Mouse (Mus musculus) c-Kit-positive CD71-negative TER-119-negative erythroid progenitor cells, embryonic 14.5 days (primary cell): ENCODE data around the gene Arhgef26.

Source experiments
- DNase-seq: peaks from one replicate; pipeline ENCODE4 v3.0.0-alpha.2; 2013; ENCODE audit warnings: low read depth

The Arhgef26 gene

GRCm38 (mm10) chr3:62338044-62338443 lies at the start of gene Arhgef26:
TSS of gene Arhgef26 (plus strand) at chr3:62338344.
- no peak for DNase-seq

GRCm38 (mm10) chr3:62310493-62310892 lies 27.7 kb upstream of the Arhgef26 start:
- DNase-seq: no peak

GRCm38 (mm10) chr3:62311224-62311623 lies 26.9 kb upstream of the Arhgef26 start:
- DNase-seq: no peak

- DNase-seq: no peak
Measured at GRCm38 (mm10) chr3:62324708-62325107, 13.4 kb upstream of the Arhgef26 start.

- DNase-seq: no peak
Measured at GRCm38 (mm10) chr3:62327903-62328302, 10.2 kb upstream of the Arhgef26 start.

GRCm38 (mm10) chr3:62338461-62338853 lies 313 bp downstream of the Arhgef26 start:
- no peak for DNase-seq

- no peak for DNase-seq
Measured at GRCm38 (mm10) chr3:62338854-62339515, 841 bp downstream of the Arhgef26 start.

- no peak for DNase-seq
Measured at GRCm38 (mm10) chr3:62339516-62340051, 1.4 kb downstream of the Arhgef26 start.

GRCm38 (mm10) chr3:62340154-62340760 lies 2.1 kb downstream of the Arhgef26 start:
- DNase-seq: no peak

- no peak for DNase-seq
Measured at GRCm38 (mm10) chr3:62340861-62341260, 2.7 kb downstream of the Arhgef26 start.

GRCm38 (mm10) chr3:62341496-62342205 lies 3.5 kb downstream of the Arhgef26 start:
- DNase-seq: no peak

- no peak for DNase-seq
Measured at GRCm38 (mm10) chr3:62348514-62349217, 10.5 kb downstream of the Arhgef26 start.

GRCm38 (mm10) chr3:62349218-62349897 lies 11.2 kb downstream of the Arhgef26 start:
- no peak for DNase-seq

GRCm38 (mm10) chr3:62352071-62352470 lies 13.9 kb downstream of the Arhgef26 start:
- no peak for DNase-seq

GRCm38 (mm10) chr3:62352876-62353275 lies 14.7 kb downstream of the Arhgef26 start:
- no peak for DNase-seq

GRCm38 (mm10) chr3:62367882-62368281 lies 29.7 kb downstream of the Arhgef26 start:
- DNase-seq: no peak

- DNase-seq: no peak
Measured at GRCm38 (mm10) chr3:62372841-62373240, 34.7 kb downstream of the Arhgef26 start.

GRCm38 (mm10) chr3:62374346-62374745 lies 36.2 kb downstream of the Arhgef26 start:
- DNase-seq: no peak

GRCm38 (mm10) chr3:62374831-62375230 lies 36.7 kb downstream of the Arhgef26 start:
- no peak for DNase-seq

- no peak for DNase-seq
Measured at GRCm38 (mm10) chr3:62376719-62377118, 38.6 kb downstream of the Arhgef26 start.

- no peak for DNase-seq
Measured at GRCm38 (mm10) chr3:62379946-62380345, 41.8 kb downstream of the Arhgef26 start.

- DNase-seq: no peak
Measured at GRCm38 (mm10) chr3:62380420-62380819, 42.3 kb downstream of the Arhgef26 start.
